Mouse (Mus musculus) hindbrain, postnatal 0 days (tissue): Measurements from ENCODE around the gene Pdcd6ip. TPM values are rescaled to one million over a fixed set of nuclear protein-coding genes. Genes with fewer than 3 reads are reported as not detected.
"Not testable (repeated sequence)": the region's sequence is repeated elsewhere in the genome, so short reads cannot be mapped to it uniquely, and the experiment has no call there.

ENCODE experiments used
- ATAC-seq: fragments of 200-750 bp; cut with Nextera tagmentation; 2 replicates; pipeline ENCODE4 v1.8.0; 2017; ENCODE audit warnings: mild to moderate bottlenecking, moderate TSS enrichment, moderate library complexity
- DNase-seq: peaks from one replicate; pipeline ENCODE4 v3.0.0-alpha.2; 2015; ENCODE audit warnings: low spot score
- H3K27ac ChIP-seq: fragments of 300-500 bp; sonication (generic); 2 replicates; pipeline ENCODE4 v1.5.1; 2014; ENCODE audit warnings: mild to moderate bottlenecking
- H3K27me3 ChIP-seq: fragments of 300-500 bp; sonication (generic); 2 replicates; pipeline ENCODE4 v1.6.1; 2014; ENCODE audit warnings: low read length, mixed read lengths; ENCODE audit not compliant: insufficient read depth
- H3K36me3 ChIP-seq: fragments of 300-500 bp; sonication (generic); 2 replicates; pipeline ENCODE4 v1.6.1; 2014; ENCODE audit warnings: low read length, mixed read lengths; ENCODE audit not compliant: insufficient read depth
- H3K4me1 ChIP-seq: fragments of 300-500 bp; sonication (generic); 2 replicates; pipeline ENCODE4 v1.6.1; 2014; ENCODE audit warnings: antibody characterized with exemption, low read length, mixed read lengths; ENCODE audit not compliant: insufficient read depth
- H3K4me2 ChIP-seq: fragments of 300-500 bp; sonication (generic); 2 replicates; pipeline ENCODE4 v1.6.1; 2014; ENCODE audit warnings: low read depth, mild to moderate bottlenecking, low read length, moderate library complexity, mixed read lengths
- H3K4me3 ChIP-seq: fragments of 300-500 bp; sonication (generic); 2 replicates; pipeline ENCODE4 v1.5.1; 2014; ENCODE audit warnings: low read length
- H3K9ac ChIP-seq: fragments of 300-500 bp; sonication (generic); replicated peaks from 2 replicates; pipeline ENCODE4 v1.6.1; 2014; ENCODE audit warnings: mild to moderate bottlenecking, low read length, moderate library complexity, mixed read lengths
- H3K9me3 ChIP-seq: fragments of 300-500 bp; sonication (generic); 2 replicates; pipeline ENCODE4 v1.6.1; 2016; ENCODE audit warnings: low read length, mixed read lengths
- CTCF ChIP-seq: IDR thresholded peaks from 2 replicates; pipeline ENCODE4 v1.5.1; 2016; ENCODE audit warnings: antibody characterized with exemption, control low read depth, low read depth
- WGBS: fragments of 180-500 bp; shearing (Covaris S2); extraction: QIAGEN DNeasy Blood & Tissue Kit; methylation state at CpG from one replicate; pipeline ENCODE4 v1.1.7; 2014; 5-methylcytosine and 5-hydroxymethylcytosine counted together
- polyA plus RNA-seq: library from polyadenylated mRNA; unstranded; fragments of >200 nt; fragmentation: Nextera tagmentation; extraction: Ambion mirVana; gene quantifications from 2 replicates; pipeline ENCODE4 v1.2.1, GENCODE M21; 2015
- total RNA-seq: library from RNA; depleted of rRNA; stranded (reverse); fragments of >200 nt; gene quantifications from 2 replicates; pipeline ENCODE4 v1.2.3, GENCODE M21; 2014

The Pdcd6ip gene
- total and polyA plus RNA-seq, 2 experiments from 2014 or later, result 30.6 to 33.0 TPM

- no peak for TF ChIP-seq CTCF
- Histone ChIP-seq H3K4me2 (no peak overlapping the region), H3K36me3 (peaks cover 46% of the 10 kb centered on the region), H3K4me3 (no peak overlapping the region), H3K9me3 (no peaks in the 10 kb centered on the region), H3K9ac (no peak overlapping the region), H3K27ac (no peak overlapping the region), H3K27me3 (no peaks in the 10 kb centered on the region), H3K4me1 (no peaks in the 10 kb centered on the region)
- no peak for ATAC-seq
- DNase-seq, result no peak
- 87% methylated on average over 1 of the region's 1 CpGs for WGBS
These were observed 50.2 kb downstream of the Pdcd6ip start for GRCm38 (mm10) chr9:113657837-113658236.

- WGBS, result 85% methylated on average over 8 of the region's 8 CpGs
- ATAC-seq, result no peak
- no peak for TF ChIP-seq CTCF
These were observed 54.5 kb downstream of the Pdcd6ip start for GRCm38 (mm10) chr9:113653571-113653970.

GRCm38 (mm10) chr9:113650787-113651186 lies 57.3 kb downstream of the Pdcd6ip start:
- Histone ChIP-seq H3K4me2 (no peak overlapping the region), H3K4me1 (no peaks in the 10 kb centered on the region)
- no peak for DNase-seq

More at GRCm38 (mm10) chr9:113653571-113653970, 54.5 kb downstream of the Pdcd6ip start:
- Histone ChIP-seq H3K9me3 (no peaks in the 10 kb centered on the region), H3K27ac (no peak overlapping the region), H3K36me3 (peaks cover 25% of the 10 kb centered on the region), H3K9ac (no peak overlapping the region), H3K4me2 (no peak overlapping the region), H3K27me3 (no peaks in the 10 kb centered on the region), H3K4me1 (no peaks in the 10 kb centered on the region), H3K4me3 (no peak overlapping the region)
- no peak for DNase-seq

GRCm38 (mm10) chr9:113649211-113649610 lies 58.8 kb downstream of the Pdcd6ip start:
- H3K4me2 ChIP-seq, DNase-seq, H3K9ac ChIP-seq, H3K9me3 ChIP-seq, H3K36me3 ChIP-seq, H3K4me1 ChIP-seq, H3K4me3 ChIP-seq, ATAC-seq, H3K27ac ChIP-seq, H3K27me3 ChIP-seq: not testable (repeated sequence)
- 83% methylated on average over 8 of the region's 8 CpGs for WGBS

More at GRCm38 (mm10) chr9:113650787-113651186, 57.3 kb downstream of the Pdcd6ip start:
- no peak for ATAC-seq
- H3K27ac ChIP-seq, result no peak overlapping the region
- no peak for TF ChIP-seq CTCF
- no peaks in the 10 kb centered on the region for H3K9me3 ChIP-seq
- no peak overlapping the region for H3K9ac ChIP-seq
- peaks cover 9% of the 10 kb centered on the region for H3K36me3 ChIP-seq
- H3K27me3 ChIP-seq, result no peaks in the 10 kb centered on the region
- H3K4me3 ChIP-seq, result no peak overlapping the region
- 74% methylated on average over 8 of the region's 8 CpGs for WGBS

GRCm38 (mm10) chr9:113645837-113646169 lies 62.3 kb downstream of the Pdcd6ip start:
- DNase-seq, result no peak
- WGBS, result 43% methylated on average over 5 of the region's 5 CpGs

GRCm38 (mm10) chr9:113645153-113645836 lies 62.8 kb downstream of the Pdcd6ip start:
- peak; percentile 92 for DNase-seq
- H3K27ac ChIP-seq, result no peak overlapping the region
- no peaks in the 10 kb centered on the region for H3K36me3 ChIP-seq
- TF ChIP-seq CTCF, result peak; percentile 85
- H3K4me3 ChIP-seq, result no peak overlapping the region
- peak; percentile 49 for ATAC-seq
- H3K4me2 ChIP-seq, result no peak overlapping the region
- H3K4me1 ChIP-seq, result 0 out of 2 replicates have a peak, but pooled peaks cover 3% of the 10 kb centered on the region
- 20% methylated on average over 9 of the region's 11 CpGs for WGBS
- H3K9me3 ChIP-seq, result no peaks in the 10 kb centered on the region
- no peaks in the 10 kb centered on the region for H3K27me3 ChIP-seq
- H3K9ac ChIP-seq, result no peak overlapping the region

More at GRCm38 (mm10) chr9:113645837-113646169, 62.3 kb downstream of the Pdcd6ip start:
- no peak overlapping the region for H3K27ac ChIP-seq
- H3K4me2 ChIP-seq, result no peak overlapping the region
- H3K27me3 ChIP-seq, result no peaks in the 10 kb centered on the region
- no peaks in the 10 kb centered on the region for H3K9me3 ChIP-seq
- no peaks in the 10 kb centered on the region for H3K36me3 ChIP-seq
- TF ChIP-seq CTCF, result no peak
- H3K9ac ChIP-seq, result no peak overlapping the region
- 0 out of 2 replicates have a peak, but pooled peaks cover 3% of the 10 kb centered on the region for H3K4me1 ChIP-seq
- H3K4me3 ChIP-seq, result no peak overlapping the region
- no peak; the same call in 1 of the 2 replicates for ATAC-seq

- no peak for TF ChIP-seq CTCF
- Histone ChIP-seq H3K4me1 (0 out of 2 replicates have a peak, but pooled peaks cover 3% of the 10 kb centered on the region), H3K9me3 (no peaks in the 10 kb centered on the region), H3K27me3 (no peaks in the 10 kb centered on the region), H3K36me3 (no peaks in the 10 kb centered on the region), H3K9ac (no peak overlapping the region), H3K4me3 (no peak overlapping the region), H3K4me2 (no peak overlapping the region), H3K27ac (no peak overlapping the region)
- DNase-seq, result no peak
- ATAC-seq, result 0 out of 2 replicates have a peak, but pooled peaks have one; percentile 10
- WGBS, result 56% methylated on average over 5 of the region's 5 CpGs
These were observed 63.4 kb downstream of the Pdcd6ip start for GRCm38 (mm10) chr9:113644701-113645100.
